Comparison of ENCODE assay signal across 15 mouse cellular contexts in the genomic region with DNA sequence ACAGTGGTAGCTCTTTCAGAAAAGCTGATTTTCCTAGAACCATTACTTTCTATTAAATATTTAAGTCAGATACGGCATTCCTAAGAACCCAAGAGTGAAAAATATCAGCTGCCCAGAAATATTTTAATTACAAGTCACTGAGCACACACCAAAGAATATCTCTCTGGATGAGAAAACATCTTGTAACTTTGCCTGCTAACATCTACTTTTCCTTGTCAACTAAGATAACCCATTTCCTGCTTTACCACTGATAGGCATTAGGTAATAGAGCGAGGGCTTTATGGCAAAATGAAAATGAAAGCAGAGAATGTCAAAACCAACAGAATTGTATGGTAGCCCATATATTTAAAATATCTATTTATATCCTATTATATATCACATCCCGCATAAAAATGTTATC.
"Had no signal": no experiment of that assay in that cellular context is flagged by ENCODE, and none has a peak within 500 bp of the region (broad histone marks: within the 10 kb centered on the region; RNA-seq: fewer than 3 reads in every experiment).

No protein-coding gene starts in this region.

- H3K4me1 ChIP-seq: neural tube, embryonic 13.5 days; neural tube, embryonic 15.5 days; stomach, embryonic 15.5 days had no signal

- H3K9me3 ChIP-seq: neural tube, embryonic 13.5 days; neural tube, embryonic 15.5 days; stomach, embryonic 15.5 days had no signal

- DNase-seq: right cerebral cortex, adult 18-20 months; right cerebral cortex, postnatal 14 days; right cerebral cortex, postnatal 25 days; right cerebral cortex, postnatal 4 days; spleen, adult 18-20 months; thymus, adult 18-20 months; thymus, adult 2 months; thymus, postnatal 14 days; thymus, postnatal 25 days; thymus, postnatal 36 days; thymus, postnatal 4 days had no signal

- H3K9ac ChIP-seq: neural tube, embryonic 13.5 days; neural tube, embryonic 15.5 days; stomach, embryonic 15.5 days had no signal

- H3K4me3 ChIP-seq: neural tube, embryonic 13.5 days; neural tube, embryonic 15.5 days; stomach, embryonic 15.5 days had no signal

- H3K27me3 ChIP-seq: neural tube, embryonic 13.5 days; neural tube, embryonic 15.5 days; stomach, embryonic 15.5 days had no signal

- H3K27ac ChIP-seq: neural tube, embryonic 13.5 days; neural tube, embryonic 15.5 days; stomach, embryonic 15.5 days; stomach, postnatal 0 days had no signal

- H3K36me3 ChIP-seq: neural tube, embryonic 13.5 days; neural tube, embryonic 15.5 days; stomach, embryonic 15.5 days had no signal
